Mouse (Mus musculus): ENCODE measurements around the gene Cemip2. TPM values are rescaled to one million over a fixed set of nuclear protein-coding genes. Genes with fewer than 3 reads are reported as not detected.

Cemip2 gene
- polyA plus RNA-seq, 1 experiment: 8.1 TPM

Other genes with a start within 250 kb of the Cemip2 start
- gene 1110059E24Rik, start 125.4 kb upstream of the Cemip2 start, polyA plus RNA-seq (2012; rRNA removed): 29.2 and 29.6 TPM in 2 replicates
- gene Abhd17b, start 125.2 kb upstream of the Cemip2 start, polyA plus RNA-seq (2012; rRNA removed): 25.4 and 28.3 TPM in 2 replicates